Mouse (Mus musculus) testis, postnatal 14 days (tissue): ENCODE data around the gene Clic3.
A peak's percentile ranks its signal among the peaks of the same experiment; 100 is the strongest.
"Not testable (repeated sequence)": the region's sequence is repeated elsewhere in the genome, so short reads cannot be mapped to it uniquely, and the experiment has no call there.

Experiments
- DNase-seq: peaks from one replicate; pipeline ENCODE4 v3.0.0; 2021; ENCODE audit warnings: low spot score

Gene Clic3

DNA sequence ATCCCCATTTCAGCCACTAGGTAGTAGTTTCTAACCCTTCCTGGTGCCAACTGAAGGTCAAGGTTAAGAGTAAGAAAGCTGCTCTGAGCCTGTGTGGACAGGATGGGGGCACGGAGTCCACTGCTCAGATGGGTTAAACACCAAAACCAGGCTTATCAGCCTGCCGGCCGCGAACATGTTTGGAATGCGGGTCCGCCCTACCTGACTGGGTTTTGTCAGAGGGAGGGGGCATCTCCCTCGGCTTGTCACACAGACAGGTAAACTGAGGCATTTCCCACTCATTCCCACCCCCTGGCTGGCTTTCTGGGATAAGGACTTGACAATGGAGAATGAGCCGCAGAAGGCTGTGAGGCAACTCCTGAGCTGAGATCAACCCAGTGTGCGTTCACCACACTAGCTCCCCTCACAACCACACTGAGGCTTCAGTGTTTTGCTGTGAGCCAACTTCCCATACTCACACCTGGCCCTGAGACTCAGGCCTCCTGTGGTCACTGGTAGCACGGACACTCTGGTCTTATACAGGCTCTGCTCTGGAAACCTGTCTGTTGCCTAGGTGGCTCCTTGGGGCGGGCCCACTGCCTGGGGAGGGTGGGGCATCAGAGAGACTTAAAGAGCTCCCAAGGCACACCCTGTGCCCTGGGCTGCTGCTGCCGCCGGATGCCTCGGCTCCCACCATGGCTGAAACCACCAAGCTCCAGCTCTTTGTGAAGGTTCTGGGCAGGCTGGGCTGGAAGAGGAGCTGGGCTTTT, at the start of gene Clic3:
TSS of gene Clic3 (plus strand) at position 634 of the 749 bp plus-strand sequence.
- DNase-seq: no peak

DNA sequence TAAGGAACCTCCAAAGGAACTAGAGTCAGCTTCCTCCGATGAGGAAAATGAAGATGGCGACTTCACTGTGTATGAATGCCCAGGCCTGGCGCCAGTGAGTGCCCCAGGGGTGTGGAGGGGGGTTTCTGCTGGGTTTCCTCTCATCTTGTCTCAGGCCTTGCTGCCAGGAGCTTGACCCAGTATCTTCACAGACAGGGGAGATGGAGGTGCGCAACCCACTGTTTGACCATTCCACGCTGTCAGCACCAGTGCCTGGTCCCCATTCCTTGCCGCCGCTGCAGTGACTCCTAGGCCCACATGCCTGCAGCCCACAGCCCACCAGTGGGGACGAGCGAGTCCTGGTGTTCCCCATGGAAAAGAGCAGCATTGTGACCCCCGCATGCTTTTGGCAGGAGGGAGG, 47.7 kb upstream of the Clic3 start:
- no peak for DNase-seq

DNA sequence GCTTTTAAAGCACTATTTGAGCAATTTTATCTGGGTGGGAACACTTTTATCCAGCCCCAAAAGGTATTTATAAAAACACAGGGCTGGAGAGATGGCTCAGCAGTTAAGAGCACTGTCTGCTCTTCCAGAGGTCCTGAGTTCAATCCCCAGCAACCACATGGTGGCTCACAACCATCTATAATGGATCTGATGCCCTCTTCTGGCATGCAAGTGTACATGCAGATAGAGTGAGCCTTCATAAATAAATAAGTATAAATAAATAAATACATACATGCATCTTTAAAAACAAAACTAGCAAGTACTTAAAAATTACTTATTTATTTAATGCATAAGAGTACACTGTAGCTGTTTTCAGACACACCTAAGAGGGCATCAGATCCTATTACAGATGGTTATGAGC, 43.2 kb upstream of the Clic3 start:
- not testable (repeated sequence) for DNase-seq

DNA sequence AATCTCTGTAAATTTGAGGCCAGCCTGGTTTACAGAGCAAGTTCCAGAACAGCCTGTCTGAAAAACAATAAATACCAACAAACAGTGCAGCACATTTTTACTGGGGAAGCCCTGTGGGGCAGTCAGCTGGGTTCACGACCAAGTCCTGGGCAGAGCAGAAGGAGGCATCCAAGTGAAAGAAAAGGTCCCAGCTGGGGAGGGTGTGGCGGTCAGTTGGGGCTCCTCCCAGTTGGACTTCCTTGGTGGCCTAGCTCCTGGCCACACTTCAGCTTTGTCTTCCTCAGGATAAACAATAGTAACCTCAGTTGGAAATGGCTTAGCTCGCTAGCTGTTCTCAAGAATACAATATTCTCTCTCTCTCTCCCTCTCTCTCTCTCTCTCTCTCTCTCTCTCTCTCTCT, 39.2 kb upstream of the Clic3 start:
- DNase-seq: no peak

DNA sequence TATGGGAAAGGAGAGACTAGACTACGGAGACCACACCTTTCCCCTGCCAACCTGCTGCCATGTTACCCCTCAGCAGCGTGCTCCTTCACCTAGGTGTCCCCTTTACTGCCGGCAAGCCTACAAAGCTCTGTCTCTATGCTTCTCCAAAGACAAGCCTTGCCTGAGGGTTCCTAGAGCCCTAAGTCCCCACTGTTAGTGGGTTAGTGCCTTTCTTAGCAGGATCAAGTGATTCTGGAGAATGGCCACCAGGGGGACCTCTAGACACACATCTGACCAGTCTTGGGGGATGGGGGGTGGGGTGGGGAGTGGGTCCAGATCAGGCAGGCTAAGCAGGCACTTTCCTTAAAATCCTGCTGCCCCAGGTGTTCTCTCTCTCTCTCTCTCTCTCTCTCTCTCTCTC, 34.7 kb upstream of the Clic3 start:
- no peak for DNase-seq

DNA sequence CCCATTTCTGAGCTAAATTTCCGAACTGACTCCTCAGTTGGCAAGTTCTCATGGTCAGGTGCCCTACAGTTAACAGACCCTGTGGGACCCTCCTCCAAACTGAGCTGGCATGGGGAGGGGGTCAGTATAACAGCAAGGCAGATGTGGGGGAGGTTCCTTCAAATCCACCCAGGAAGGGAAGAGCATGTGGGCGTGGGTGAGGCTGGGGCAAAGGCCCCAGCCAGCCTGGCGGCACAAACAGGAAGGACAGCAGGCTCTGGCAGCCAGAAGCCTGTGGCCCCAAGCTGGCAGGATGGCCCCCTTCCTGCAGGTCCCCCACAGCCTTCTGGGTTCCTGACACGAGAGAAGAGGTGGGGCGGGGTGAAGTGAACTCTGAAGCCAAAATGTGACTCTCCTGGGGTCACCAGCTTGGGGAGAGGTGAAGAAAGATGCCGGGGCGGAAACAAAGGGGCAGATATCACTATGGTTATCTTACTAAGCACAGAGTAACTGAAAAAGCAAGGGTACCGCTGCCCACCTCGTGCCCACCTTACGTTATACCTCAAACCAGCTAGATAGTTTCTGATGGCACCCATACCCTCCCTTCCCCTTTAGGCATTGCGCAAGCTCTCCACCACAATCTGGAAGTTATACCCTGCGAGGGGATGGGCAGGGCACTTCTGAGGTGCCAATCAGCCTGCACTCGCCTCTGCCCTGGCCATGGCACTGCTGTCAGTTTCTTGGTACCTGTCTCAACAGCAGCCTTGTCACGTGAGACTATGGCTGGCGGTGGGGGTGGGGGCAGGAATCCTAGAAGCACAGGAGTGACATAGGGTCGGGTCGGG, 33.8 kb upstream of the Clic3 start, which contains the start of gene Fut7:
TSS of gene Fut7 (plus strand) at position 681 of the 824 bp plus-strand sequence.
- no peak for DNase-seq

DNA sequence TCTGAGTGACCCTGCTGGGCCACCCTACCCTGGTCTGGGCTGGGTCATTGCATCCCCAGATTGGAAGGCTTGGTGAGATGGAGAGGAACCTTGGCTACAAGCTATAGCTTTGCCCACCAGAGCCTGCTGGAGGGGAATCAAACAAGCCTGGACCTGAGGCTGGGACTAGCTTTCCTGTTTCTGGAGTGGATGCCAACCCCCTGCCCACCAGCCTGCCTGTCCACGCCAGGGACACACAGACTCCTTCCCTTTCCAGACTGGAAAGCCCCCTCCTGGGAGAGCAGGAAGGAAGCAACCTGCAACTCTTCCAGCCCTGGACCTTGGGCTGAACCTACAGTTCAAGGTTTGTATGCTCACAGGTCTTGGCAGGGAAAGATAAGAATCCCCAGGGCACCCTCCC, 33.0 kb upstream of the Clic3 start:
- DNase-seq: no peak

DNA sequence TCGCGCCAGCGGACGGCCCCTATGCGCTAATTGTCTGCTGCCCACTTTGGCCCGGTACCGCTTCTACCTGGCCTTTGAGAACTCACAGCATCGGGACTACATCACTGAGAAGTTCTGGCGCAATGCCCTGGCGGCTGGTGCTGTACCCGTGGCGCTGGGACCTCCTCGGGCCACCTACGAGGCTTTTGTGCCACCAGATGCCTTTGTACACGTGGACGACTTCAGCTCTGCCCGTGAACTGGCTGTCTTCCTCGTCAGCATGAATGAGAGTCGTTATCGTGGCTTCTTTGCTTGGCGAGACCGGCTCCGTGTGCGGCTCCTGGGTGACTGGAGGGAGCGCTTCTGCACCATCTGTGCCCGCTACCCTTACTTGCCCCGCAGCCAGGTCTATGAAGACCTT, 31.2 kb upstream of the Clic3 start:
- no peak for DNase-seq

DNA sequence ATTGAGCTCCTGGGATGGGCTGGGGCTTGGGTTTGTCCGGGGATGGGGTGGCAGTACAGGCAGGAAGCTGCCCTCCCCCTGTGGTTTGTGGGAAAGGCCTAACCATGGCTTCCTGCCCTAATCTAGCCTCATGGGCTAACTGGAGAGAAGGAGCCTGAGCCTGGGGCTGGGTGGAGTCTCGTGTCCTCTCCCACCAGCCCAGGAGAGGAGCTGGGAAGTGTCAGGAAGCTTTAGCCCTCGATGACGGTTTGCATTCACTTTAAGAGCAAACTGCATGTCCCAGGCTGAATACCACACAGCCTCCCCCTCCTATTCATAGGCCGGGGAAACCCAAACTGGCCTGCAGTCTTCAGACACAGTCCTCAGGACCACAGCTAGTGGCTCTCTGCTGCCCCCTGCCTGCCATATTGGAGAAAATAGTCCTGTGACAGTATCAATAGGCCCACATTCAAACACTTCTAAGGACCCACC, 29.9 kb upstream of the Clic3 start:
- DNase-seq: peak; percentile 50

DNA sequence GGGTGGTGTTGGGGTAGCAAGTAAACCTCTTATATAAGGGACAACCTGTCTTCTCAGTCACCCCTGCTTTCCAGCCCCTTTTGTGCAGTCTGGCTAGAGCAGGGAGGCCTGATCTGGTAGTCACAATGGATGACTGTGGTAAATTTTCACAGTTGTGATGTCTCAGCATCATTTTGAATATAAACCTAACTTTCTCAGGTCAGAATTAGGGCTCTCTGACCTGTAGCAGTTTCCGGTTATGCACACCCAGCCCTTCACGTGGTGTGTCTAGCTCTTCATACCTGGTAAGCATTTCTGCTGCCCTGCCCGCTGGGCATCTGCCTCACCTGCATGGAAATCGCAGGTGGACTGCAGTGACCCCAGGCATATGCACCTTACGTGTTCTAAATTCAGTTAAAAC, 29.4 kb upstream of the Clic3 start:
- DNase-seq: no peak

DNA sequence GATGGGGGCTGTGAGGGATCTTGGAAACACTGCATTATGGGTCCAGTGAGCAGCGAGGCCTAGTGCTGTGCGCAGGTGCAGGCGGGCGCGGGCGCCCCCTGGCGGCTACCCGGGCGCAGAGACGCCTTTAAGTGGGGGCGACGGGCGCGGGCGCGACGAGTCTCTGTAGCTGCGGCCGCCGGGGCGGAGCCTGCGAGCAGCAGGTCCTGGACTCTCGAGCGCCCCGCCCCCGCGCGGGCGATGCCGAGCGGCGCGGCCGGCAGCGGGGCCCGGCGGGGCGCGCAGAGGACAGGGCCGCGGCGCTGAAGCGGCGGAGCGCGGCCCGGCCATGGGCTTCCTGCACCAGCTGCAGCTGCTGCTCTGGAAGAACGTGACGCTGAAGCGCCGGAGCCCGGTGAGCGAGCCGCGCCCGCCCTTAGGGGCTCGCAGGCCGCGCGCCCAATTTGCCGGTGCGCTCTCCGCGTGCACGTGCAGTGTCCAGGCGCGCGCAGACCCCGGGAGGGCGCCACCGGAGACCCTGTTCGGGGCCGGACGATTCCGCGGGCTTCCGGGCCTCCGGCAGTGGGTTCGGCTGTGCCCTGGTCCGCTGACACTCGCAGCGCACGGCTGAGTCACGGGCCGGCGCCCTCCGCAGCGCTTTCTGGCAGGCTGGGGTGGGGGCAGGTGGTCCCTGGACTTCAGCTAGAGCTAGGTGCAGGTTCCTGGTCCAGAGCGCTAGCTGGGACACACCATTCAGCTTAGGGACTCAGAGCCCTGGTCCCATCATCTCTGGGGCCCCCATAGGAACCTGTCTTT, 28.0 kb upstream of the Clic3 start, which contains the start of gene Abca2:
TSS of gene Abca2 (plus strand) at position 262 of the 795 bp plus-strand sequence.
- DNase-seq: peak; percentile 93

DNA sequence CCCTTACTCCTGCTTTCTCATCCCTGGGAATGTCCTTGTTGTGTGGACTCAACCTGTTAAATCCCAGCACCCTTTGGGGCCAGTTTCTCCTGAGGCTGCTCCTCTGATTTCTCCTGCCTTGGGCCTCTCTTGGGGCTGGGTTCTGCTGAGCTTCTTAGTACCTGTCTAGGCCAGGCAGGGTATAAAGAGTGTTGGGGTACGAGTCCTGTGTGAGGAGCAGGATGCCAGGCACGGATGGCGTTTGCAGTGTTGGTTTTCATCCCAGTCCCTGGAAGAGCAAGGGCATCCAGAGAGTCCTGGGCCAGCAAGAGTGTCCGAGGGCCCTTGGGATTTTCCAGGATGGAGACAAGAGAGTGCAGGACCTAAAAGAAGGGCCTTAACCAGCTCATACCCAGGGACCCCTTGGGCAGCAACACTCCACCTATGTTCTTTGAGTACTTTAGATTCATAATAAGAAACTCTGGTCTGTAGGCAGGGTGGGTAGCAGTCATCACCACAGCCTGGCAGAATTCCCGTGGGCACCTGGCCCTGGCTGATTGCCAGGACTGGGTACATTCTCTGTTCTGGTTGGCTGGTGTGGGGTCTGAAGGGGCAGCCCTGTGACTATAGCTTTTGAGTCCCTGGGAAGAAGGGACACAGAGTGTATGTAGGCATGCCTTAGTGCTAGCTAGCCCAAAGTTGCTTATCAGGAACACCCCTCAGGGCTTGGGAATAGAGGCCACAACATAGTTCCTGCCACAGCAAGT, 27.0 kb upstream of the Clic3 start:
- DNase-seq: no peak

DNA sequence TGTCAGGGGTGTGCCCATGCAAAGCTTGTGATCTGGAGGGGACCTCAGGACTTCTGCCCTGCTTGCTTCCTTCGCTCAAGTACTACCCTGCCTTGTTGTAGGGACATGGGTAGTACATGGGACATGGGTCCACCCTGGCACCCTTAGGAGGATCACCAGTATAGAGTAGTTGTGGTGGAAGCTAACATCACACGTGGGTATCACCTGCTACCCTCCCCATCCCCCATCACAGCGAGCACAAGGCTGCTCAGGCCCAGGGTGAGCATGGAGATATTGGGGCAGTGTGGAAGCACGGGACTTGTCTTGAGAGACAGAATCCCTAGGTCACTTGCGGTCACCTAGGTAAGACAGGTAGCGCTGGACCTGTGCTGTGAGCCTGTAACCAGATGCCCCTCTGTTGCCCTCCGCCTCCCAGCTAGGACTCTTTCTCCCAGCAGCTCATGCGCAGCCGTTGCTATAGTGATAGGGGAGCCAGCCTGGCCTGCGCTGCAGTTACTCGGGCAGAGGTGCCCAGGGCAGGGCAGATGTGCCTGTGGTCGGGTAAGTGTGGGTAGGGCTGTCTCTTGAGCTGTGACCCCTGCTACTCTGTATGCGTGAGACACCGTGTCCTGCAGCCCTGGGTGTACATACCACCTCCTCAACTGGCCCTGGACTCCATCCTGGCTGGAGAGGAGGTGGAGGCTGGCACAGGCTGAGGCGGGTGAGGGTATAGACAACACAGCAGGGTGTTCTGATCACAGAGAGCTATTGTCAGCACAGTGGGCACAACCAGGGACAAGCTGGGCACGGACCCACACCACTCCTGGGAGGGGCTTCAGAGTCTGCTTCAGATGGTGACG, 26.0 kb upstream of the Clic3 start:
- no peak for DNase-seq

DNA sequence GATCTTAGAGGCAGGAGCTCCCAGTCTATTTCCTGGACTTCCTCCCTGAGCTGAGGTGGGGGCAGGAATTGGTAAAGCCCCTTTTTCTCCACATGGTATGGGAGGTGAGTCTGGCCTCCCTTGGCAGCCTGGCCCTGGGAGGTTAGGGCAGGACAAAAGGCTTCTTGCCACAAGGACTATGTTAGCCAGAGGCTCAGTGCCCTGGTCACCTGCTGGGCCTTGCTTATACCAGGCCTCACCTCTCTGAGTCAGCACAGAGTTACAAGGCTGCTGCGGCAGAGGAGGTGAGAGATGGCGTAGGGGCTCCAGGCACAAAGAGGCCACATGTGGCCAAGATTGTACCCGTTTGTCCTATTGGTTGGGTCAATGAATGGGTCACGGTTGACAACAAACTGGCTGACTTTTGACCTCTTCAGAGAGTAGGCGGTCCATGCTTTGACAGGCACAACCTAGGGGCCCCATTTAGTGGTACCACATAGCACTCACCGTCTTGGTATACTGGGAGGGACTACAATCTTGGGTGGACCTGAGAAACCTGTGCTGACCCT, 25.3 kb upstream of the Clic3 start:
- no peak for DNase-seq

DNA sequence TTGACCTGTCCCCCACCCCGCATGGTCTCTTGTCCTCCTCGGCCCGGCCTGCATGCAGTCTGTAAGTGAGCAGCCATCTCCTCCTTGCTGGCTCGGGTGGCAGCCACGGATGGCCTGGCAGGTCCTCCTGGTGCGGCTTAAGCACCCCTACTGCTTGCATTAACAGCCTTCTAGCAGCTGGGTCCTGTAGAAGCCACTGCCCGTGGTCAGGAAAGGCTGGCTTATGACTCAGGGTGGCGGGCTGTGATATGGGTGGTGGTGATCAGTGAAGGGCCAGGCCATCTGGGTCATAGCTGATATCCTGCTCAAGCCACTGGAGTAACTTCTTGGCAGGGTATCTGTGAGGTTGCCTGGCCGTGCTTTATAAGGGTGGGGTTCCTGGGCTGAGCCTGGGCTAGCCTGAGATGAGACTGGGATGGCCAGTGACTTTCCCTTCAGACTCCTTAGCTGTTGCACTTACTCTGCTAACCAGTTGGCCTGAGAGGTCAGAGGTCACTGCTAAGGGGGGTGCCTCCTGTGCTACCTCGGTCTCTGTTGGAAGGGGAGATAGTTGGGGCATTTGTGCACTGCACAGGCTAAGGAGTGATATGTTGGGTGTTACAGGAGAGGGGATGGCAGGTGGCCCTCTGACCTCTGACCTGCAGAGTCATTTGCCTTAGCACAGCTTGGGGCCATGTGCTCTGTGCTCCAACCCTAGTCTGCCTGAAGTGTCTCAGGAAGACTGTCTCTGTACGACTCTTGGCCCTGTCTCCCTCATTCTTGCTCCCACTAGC, 24.1 kb upstream of the Clic3 start:
- DNase-seq: no peak

DNA sequence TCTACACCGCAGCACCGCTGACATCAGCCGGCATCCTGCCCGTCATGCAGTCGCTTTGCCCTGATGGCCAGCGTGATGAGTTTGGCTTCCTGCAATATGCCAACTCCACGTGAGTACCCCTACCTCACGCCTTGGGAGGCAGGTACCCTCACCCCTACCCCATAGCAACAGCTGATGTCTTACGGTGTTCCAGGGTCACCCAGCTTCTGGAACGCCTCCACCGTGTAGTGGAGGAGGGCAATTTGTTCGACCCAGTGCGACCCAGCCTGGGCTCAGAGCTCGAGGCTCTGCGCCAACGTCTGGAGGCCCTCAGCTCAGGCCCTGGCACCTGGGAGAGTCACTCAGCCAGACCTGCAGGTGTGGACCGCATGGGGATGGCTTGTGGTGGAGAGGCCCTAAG, 23.5 kb upstream of the Clic3 start:
- DNase-seq: no peak

DNA sequence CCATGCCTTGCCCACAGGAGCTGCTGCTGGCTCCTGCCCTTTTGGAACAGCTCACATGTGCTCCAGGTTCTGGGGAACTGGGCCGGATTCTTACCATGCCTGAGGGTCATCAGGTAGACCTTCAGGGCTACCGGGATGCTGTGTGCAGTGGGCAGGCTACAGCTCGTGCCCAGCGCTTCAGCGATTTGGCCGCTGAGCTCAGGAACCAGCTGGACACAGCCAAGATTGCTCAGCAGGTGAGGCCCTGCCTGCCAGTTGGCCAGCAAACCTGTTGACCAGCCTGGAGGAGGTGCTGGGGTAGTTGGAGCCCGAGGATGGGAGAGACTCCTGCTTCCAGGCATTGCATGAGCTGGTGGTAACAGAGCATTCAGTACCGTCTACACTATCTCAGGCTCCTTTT, 22.3 kb upstream of the Clic3 start:
- no peak for DNase-seq

DNA sequence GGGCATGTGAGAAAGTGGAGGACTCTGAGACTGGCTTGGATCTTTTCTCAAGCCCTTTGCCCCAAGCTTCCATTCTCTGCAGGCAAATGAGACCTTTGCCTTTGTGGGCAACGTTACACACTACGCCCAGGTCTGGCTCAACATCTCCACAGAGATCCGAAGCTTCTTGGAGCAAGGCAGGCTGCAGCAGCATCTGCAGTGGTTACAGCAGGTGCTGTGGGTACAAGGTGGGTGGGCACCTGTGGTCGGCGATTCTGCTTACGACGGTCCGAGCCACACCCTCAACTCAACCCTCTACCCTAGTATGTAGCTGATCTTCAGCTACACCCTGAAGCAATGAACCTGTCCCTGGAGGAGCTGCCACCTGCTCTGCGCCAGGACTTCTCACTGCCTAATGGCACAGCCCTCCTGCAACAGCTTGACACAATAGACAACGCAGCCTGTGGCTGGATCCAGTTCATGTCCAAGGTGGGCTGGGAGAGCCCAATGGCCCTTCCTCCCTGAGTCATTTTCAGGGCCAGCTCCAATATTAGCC, 20.3 kb upstream of the Clic3 start:
- no peak for DNase-seq

DNA sequence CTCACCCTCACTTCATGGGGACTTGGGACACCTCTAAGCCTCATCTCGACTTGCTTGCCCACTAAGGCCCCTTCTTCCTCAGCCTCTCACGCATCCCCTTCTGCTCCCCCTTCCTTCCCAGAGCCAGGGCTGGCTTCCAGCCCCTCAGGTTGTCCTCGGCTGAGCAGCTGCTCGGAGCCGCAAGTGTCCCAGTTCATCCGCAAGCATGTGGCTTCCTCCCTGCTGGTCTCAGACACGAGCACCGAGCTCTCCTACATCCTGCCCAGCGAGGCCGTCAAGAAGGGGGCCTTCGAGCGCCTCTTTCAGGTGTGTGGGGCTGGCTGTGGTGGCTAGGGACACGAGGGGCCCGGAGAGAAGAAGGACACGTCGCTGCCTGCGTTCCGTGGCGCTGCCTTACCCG, 15.6 kb upstream of the Clic3 start:
- no peak for DNase-seq
